Mouse (Mus musculus) left cerebral cortex, adult 2 months (tissue): ENCODE results near the gene Rpn1. TPM values are rescaled to one million over a fixed set of nuclear protein-coding genes. Genes with fewer than 3 reads are reported as not detected.

Experiments
- DNase-seq, 2 experiments: peaks; one replicate each; pipeline ENCODE4 v3.0.0; 2021 to 2022; ENCODE audit warnings: low spot score in 2 of 2, mixed read lengths in 1 of 2; ENCODE audit errors: extremely low spot score in 1 of 2
- H3K27ac ChIP-seq: fragments of 200-600 bp; 2 replicates; pipeline ENCODE4 v1.8.1; 2022
- H3K4me3 ChIP-seq: fragments of 200-600 bp; 2 replicates; pipeline ENCODE4 v1.8.1; 2022
- CTCF ChIP-seq: fragments of 200-600 bp; IDR thresholded peaks from 2 replicates; pipeline ENCODE4 v1.8.1; 2022; ENCODE audit warnings: antibody characterized with exemption, mild to moderate bottlenecking, moderate library complexity
- intact Hi-C: fragments of 180-260 bp; cut with DNase I; formaldehyde crosslinking; loops from one replicate; pipeline ENCODE4 v1.15.1; 2025
- microRNA-seq, 2 experiments: library from miRNA; unstranded; fragments of <30 nt; microRNA quantifications; one replicate each; pipeline ENCODE4 v1.2.0; 2021
- total RNA-seq, 2 experiments: library from RNA; stranded (reverse); gene quantifications; 2 replicates each; pipeline ENCODE4 v1.2.3; 2021

The Rpn1 gene
- total RNA-seq, 2 experiments from 2014 or later = 172 to 184 TPM

GRCm38 (mm10) chr6:88152127-88152705 is 67.9 kb downstream of the Rpn1 start:
- intact Hi-C loops = no loop called here
- TF ChIP-seq CTCF = no peak
- no peak for DNase-seq
- Histone ChIP-seq H3K4me3 (no peak overlapping the region), H3K27ac (no peak overlapping the region)

DNA sequence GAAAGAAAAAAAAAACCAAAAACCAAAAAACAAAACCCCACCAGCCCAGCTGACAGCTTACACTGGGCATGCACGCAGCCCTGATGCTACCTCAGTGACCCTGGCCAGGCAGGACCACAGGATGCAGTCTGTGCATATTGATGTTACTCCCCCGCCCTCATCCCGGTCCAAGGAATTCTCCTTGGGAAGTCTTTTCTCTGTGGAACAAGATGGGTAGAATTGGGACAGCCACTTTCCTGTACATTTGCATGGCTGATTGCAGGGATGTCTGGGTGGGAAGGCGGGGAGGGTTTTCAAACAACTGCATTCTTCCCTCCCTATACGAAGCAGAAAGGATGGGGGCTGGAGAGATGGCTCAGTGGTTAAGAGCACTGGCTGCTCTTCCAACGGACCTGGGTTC is 68.7 kb downstream of the Rpn1 start:
- DNase-seq = no peak
- Histone ChIP-seq H3K27ac (no peak overlapping the region), H3K4me3 (no peak overlapping the region)
- no peak for TF ChIP-seq CTCF
- intact Hi-C loops = no loop called here

Small RNA genes within 50 kb of the gene (microRNA-seq; reads per million reads assigned to microRNA genes)
- 0 reads per million in 2 experiments for gene Mir6376

Other genes with a start within 250 kb of the Rpn1 start
- gene Gm45140, start 248.7 kb upstream of the Rpn1 start, total RNA-seq = 1 to 10 TPM; 2.7 to 3.5 TPM
- 10 to 100 TPM; 35.8 to 40.6 TPM for gene Isy1, start 245.7 kb upstream of the Rpn1 start, total RNA-seq
- gene Cnbp, start 233.4 kb upstream of the Rpn1 start, total RNA-seq = 100 to 1,000 TPM; 255 to 275 TPM
- gene Copg1, start 196.7 kb upstream of the Rpn1 start, total RNA-seq = 100 to 1,000 TPM; 232 TPM
- 10 to 100 TPM; 27.5 to 28.6 TPM for gene Hmces, start 170.5 kb upstream of the Rpn1 start, total RNA-seq
- gene H1fx, start 102.8 kb upstream of the Rpn1 start, total RNA-seq = 10 to 100 TPM; 56.4 to 66.3 TPM
- 100 to 1,000 TPM; 314 to 317 TPM for gene Rab7, start 39.2 kb upstream of the Rpn1 start, total RNA-seq
- gene Gata2, start 109.4 kb downstream of the Rpn1 start, total RNA-seq = 1 to 10 TPM; 8.4 to 8.5 TPM
- gene Dnajb8, start 137.8 kb downstream of the Rpn1 start, total RNA-seq = not detected